Mouse (Mus musculus): ENCODE measurements around the gene Wipf3.

DNA sequence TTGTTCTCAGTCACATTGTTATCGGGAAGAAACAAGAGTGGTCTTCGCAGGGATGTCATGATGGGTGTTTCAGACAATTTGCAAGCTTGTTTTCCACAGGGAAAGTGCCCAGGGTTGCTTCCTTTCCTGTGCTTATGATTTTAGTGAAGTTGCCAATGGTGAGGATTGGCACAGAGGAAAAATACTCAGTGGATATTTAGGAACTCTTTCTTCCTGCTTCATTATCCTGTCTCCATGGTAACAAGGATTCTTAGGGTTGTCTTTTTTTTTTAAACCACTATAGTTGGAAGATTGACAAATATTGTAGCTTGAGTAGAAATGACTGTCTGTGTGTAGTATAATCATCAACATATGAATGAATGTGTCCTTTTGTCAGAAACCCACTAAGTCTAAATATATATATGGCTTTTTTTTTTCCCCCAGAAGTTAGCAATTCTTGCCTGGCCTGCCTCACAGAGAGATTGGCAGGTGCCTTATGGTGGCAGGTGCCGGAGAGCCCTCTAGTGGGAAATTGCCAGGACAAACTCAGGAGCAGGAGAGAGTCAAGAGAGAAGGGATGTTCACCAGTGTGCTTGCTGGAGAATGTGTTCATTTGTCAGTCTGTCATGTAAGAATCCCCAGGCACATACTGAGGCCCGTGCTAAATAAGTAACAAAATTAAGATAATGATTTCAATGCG, 49.4 kb downstream of the Wipf3 start:
- TF ChIP-seq CTCF (IDR thresholded peaks at IDR 0.05; ENCODE audit: borderline replicate concordance, extremely low read depth, insufficient read depth, insufficient read length) (peak; percentile 51; the same call in 1 of the 2 replicates), POLR2A (IDR thresholded peaks at IDR 0.05; ENCODE audit: borderline replicate concordance, extremely low read depth, insufficient read depth, insufficient read length, poor library complexity, severe bottlenecking) (no peak)

Data from brain, embryonic 14.5 days (tissue).